ENCODE assay signal across 28 mouse cellular contexts in the genomic region with DNA sequence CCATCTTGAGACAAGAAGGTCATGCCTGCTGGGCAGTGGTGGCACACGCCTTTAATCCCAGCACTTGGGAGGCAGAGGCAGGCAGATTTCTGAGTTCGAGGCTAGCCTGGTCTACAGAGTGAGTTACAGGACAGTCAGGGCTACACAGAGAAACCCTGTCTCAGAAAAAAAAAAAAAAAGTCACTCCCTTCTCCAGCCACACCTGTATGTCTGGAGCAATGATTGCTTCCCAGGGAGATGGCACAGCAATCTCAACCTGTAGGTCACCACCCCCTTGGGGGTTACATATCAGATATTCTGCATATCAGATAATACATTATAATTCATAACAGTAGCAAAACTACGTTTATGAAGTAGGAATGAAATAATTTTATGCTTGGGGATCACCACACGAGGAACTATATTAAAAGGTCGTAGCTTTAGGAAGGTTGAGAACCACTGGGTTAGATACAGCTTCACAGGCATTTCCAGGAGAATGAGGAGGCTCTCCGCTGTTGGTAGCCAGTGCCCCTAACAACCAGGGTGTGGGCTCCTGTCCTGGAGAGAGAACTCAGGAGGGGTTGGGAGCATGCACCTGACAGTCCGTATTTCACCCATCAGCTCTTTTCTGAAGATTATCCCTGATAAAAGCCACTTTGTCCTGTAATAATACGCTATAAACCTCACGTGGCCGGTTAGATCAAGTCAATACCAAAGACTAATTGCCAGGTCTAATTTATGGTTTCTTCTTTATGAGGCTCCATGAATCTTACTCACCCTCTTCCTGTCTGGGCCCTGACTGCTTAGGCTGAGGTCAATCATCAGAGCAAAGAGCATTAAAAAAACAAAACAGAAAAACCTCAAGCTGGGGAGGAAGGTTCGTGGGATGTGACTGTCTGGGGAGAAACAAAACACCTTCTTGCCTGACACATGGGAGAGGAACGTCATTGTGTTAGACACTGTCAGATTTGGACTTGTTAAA.
A peak's percentile ranks its signal among the peaks of the same experiment; 100 is the strongest.
DNase-seq lines count a peak whose midpoint lies in the region; ATAC-seq and TF ChIP-seq lines count a peak whose summit lies in the region.
"Had no signal": no experiment of that assay in that cellular context is flagged by ENCODE, and none has a peak within 500 bp of the region (broad histone marks: within the 10 kb centered on the region; RNA-seq: fewer than 3 reads in every experiment).

No protein-coding gene starts in this region.

- ATAC-seq in kidney, embryonic 14.5 days (ENCODE audit: low FRiP score, low TSS enrichment) = peak; percentile 50; the same call in 1 of the 2 replicates
- ATAC-seq in liver, postnatal 0 days = no peak

- H3ac ChIP-seq in myocyte (ENCODE audit: control insufficient read depth, insufficient read length) = no peak overlapping the region

- H3K79me2 ChIP-seq in myocyte (ENCODE audit: control insufficient read depth, insufficient read depth) = no peaks in the 10 kb centered on the region

- WGBS in kidney, embryonic 14.5 days = 45% methylated on average over 12 of the region's 12 CpGs
- WGBS in hindbrain, embryonic 10.5 days = 82% methylated on average over 12 of the region's 12 CpGs
- WGBS in liver, postnatal 0 days (ENCODE audit: insufficient replicate concordance) = 67% methylated on average over 12 of the region's 12 CpGs

- TF ChIP-seq CTCF in liver, postnatal 0 days (IDR thresholded peaks at IDR 0.05; ENCODE audit: low read depth) = no peak

- TF ChIP-seq POLR2A in myocyte (IDR thresholded peaks at IDR 0.05; ENCODE audit: insufficient read length, low read depth) = no peak

- no peak for TF ChIP-seq EP300 in liver, postnatal 0 days (IDR thresholded peaks at IDR 0.05; ENCODE audit: low read depth)

- H3K27me3 ChIP-seq in kidney, embryonic 14.5 days (ENCODE audit: control insufficient read depth, insufficient read depth, low read length) = no peaks in the 10 kb centered on the region
- no peaks in the 10 kb centered on the region for H3K27me3 ChIP-seq in myocyte (ENCODE audit: control insufficient read depth, insufficient read depth, insufficient read length)
- H3K27me3 ChIP-seq in hindbrain, embryonic 10.5 days (ENCODE audit: insufficient read depth, poor library complexity, severe bottlenecking) = no peaks in the 10 kb centered on the region
- H3K27me3 ChIP-seq in liver, postnatal 0 days (ENCODE audit: insufficient read depth, low read length) = no peaks in the 10 kb centered on the region
- H3K27me3 ChIP-seq: hindbrain, embryonic 12.5 days; limb, embryonic 12.5 days; liver, embryonic 15.5 days; lung, embryonic 15.5 days; neural tube, embryonic 12.5 days had no signal

- H3K9me3 ChIP-seq in kidney, embryonic 14.5 days (ENCODE audit: control insufficient read depth, low read length) = no peaks in the 10 kb centered on the region
- no peaks in the 10 kb centered on the region for H3K9me3 ChIP-seq in hindbrain, embryonic 10.5 days
- H3K9me3 ChIP-seq in liver, postnatal 0 days (ENCODE audit: low read length) = no peaks in the 10 kb centered on the region
- H3K9me3 ChIP-seq: hindbrain, embryonic 12.5 days; limb, embryonic 12.5 days; liver, embryonic 15.5 days; lung, embryonic 15.5 days; neural tube, embryonic 12.5 days had no signal

- no peak overlapping the region for H3K4me2 ChIP-seq in kidney, embryonic 14.5 days (replicated peaks; ENCODE audit: low read depth, low read length)
- H3K4me2 ChIP-seq in myocyte (ENCODE audit: low read depth) = peak overlapping the region; percentile 21
- no peak overlapping the region for H3K4me2 ChIP-seq in liver, postnatal 0 days (ENCODE audit: low read depth, low read length)
- H3K4me2 ChIP-seq: hindbrain, embryonic 12.5 days; limb, embryonic 12.5 days; liver, embryonic 15.5 days; lung, embryonic 15.5 days; midbrain, embryonic 11.5 days; neural tube, embryonic 12.5 days had no signal

- peaks cover 9% of the 10 kb centered on the region for H3K4me1 ChIP-seq in kidney, embryonic 14.5 days (ENCODE audit: control insufficient read depth, insufficient read depth, low read length)
- peaks cover 11% of the 10 kb centered on the region for H3K4me1 ChIP-seq in hindbrain, embryonic 10.5 days (replicated peaks)
- no peaks in the 10 kb centered on the region for H3K4me1 ChIP-seq in liver, postnatal 0 days (ENCODE audit: insufficient read depth)
- H3K4me1 ChIP-seq: liver, embryonic 15.5 days; neural tube, embryonic 12.5 days had no signal

- H3K27ac ChIP-seq in kidney, embryonic 14.5 days (ENCODE audit: low read depth, low read length) = no peak overlapping the region
- no peak overlapping the region for H3K27ac ChIP-seq in hindbrain, embryonic 10.5 days
- H3K27ac ChIP-seq in liver, postnatal 0 days (ENCODE audit: low read depth) = no peak overlapping the region
- H3K27ac ChIP-seq: heart, adult 2 months; hindbrain, embryonic 12.5 days; hindbrain, postnatal 0 days; limb, embryonic 12.5 days; liver, embryonic 15.5 days; lung, embryonic 15.5 days; neural tube, embryonic 12.5 days had no signal

- H3K4me3 ChIP-seq in kidney, embryonic 14.5 days (ENCODE audit: low read length) = no peak overlapping the region
- H3K4me3 ChIP-seq in myocyte = no peak overlapping the region
- no peak overlapping the region for H3K4me3 ChIP-seq in hindbrain, embryonic 10.5 days
- H3K4me3 ChIP-seq in liver, postnatal 0 days (ENCODE audit: low read depth, low read length) = no peak overlapping the region
- H3K4me3 ChIP-seq: erythroblast, embryonic 14.5 days; heart, adult 2 months; hindbrain, embryonic 12.5 days; limb, embryonic 12.5 days; liver, embryonic 15.5 days; lung, embryonic 15.5 days; neural tube, embryonic 12.5 days had no signal

- DNase-seq in kidney, postnatal 36 days = no peak
- DNase-seq in CD4-positive, CD25-positive, alpha-beta regulatory T cell, adult 2 months (ENCODE audit: low read depth, low spot score) = peak; percentile 47
- peak; percentile 70 for DNase-seq in induced T-regulatory cell, adult 2 months (ENCODE audit: low read depth)
- no peak for DNase-seq in urinary bladder, postnatal 10 days (ENCODE audit: low spot score)
- DNase-seq in hindbrain, embryonic 10.5 days (ENCODE audit: low spot score) = no peak
- DNase-seq in liver, postnatal 0 days = no peak
- DNase-seq: adrenal gland, postnatal 36 days; cerebellum, adult 2 months; cerebellum, postnatal 14 days; heart, adult 2 months; heart, postnatal 14 days; kidney, adult 8-10 months; kidney, postnatal 4 days; layer of hippocampus, adult 9-11 months; lung, postnatal 36 days; right cerebral cortex, adult 18-20 months; thymus, postnatal 4 days had no signal

- no peak overlapping the region for H3K9ac ChIP-seq in kidney, embryonic 14.5 days (ENCODE audit: low read depth, low read length)
- no peak overlapping the region for H3K9ac ChIP-seq in liver, postnatal 0 days (replicated peaks)
- H3K9ac ChIP-seq: hindbrain, embryonic 12.5 days; limb, embryonic 12.5 days; liver, embryonic 15.5 days; lung, embryonic 15.5 days; neural tube, embryonic 12.5 days had no signal

- H3K36me3 ChIP-seq in kidney, embryonic 14.5 days (ENCODE audit: control insufficient read depth, insufficient read depth, low read length) = peaks cover 3% of the 10 kb centered on the region; the same call in 1 of the 2 replicates
- no peaks in the 10 kb centered on the region for H3K36me3 ChIP-seq in myocyte (ENCODE audit: control insufficient read depth, insufficient read depth)
- no peaks in the 10 kb centered on the region for H3K36me3 ChIP-seq in hindbrain, embryonic 10.5 days
- peaks cover 9% of the 10 kb centered on the region; the same call in 1 of the 2 replicates for H3K36me3 ChIP-seq in liver, postnatal 0 days (replicated peaks; ENCODE audit: insufficient read depth, low read length)
- H3K36me3 ChIP-seq: G1E; hindbrain, embryonic 12.5 days; liver, embryonic 15.5 days; lung, embryonic 15.5 days; neural tube, embryonic 12.5 days had no signal

TF ChIP-seq in myocyte, 11 proteins besides CTCF, POLR2A, EP300 and RAD21:
- TF ChIP-seq USF1 (IDR thresholded peaks at IDR 0.05; ENCODE audit: low read depth) = peak; percentile 42
- TF ChIP-seq TCF3 (IDR thresholded peaks at IDR 0.05; ENCODE audit: insufficient read length, low read depth) = no peak
TF ChIP-seq in myocyte: peak in this region for 1.

Comparison
In these comparisons a context has a peak if more than half of its experiments do, and no peak if none do; other contexts are left out.
1. DNase-seq: peak in CD4-positive, CD25-positive, alpha-beta regulatory T cell, adult 2 months (single experiment) and induced T-regulatory cell, adult 2 months (single experiment); none in kidney, postnatal 36 days (0 of 2), urinary bladder, postnatal 10 days (single experiment), hindbrain, embryonic 10.5 days (single experiment) and liver, postnatal 0 days (single experiment).